Mouse (Mus musculus): ENCODE data around the gene Gm10722.
"Not testable (repeated sequence)": the region's sequence is repeated elsewhere in the genome, so short reads cannot be mapped to it uniquely, and the experiment has no call there.

- TF ChIP-seq CTCF, POLR2A (IDR thresholded peaks at IDR 0.05; ENCODE audit: extremely low read depth, insufficient read depth, low read length): not testable (repeated sequence)
Observed at GRCm38 (mm10) chr9:3036577-3036976, 35.9 kb downstream of the Gm10722 start, which contains the start of gene Gm10715.

All from cortical plate, adult 2 months (tissue).